Mouse (Mus musculus) liver, embryonic 14.5 days (tissue): Measurements from ENCODE around the gene Hand2.

Source experiments
- CTCF ChIP-seq: IDR thresholded peaks from 2 replicates; pipeline ENCODE4 v1.5.1; 2016; ENCODE audit warnings: antibody characterized with exemption, low read depth, control low read depth
- EP300 ChIP-seq: IDR thresholded peaks from 2 replicates; pipeline ENCODE4 v1.6.1; 2016; ENCODE audit warnings: antibody characterized with exemption, low read depth

- peak; percentile 17; the same call in 1 of the 2 replicates for TF ChIP-seq CTCF
- TF ChIP-seq EP300: no peak
Measured at GRCm38 (mm10) chr8:57374044-57374443, 53.3 kb downstream of the Hand2 start.
